In the genomic region with DNA sequence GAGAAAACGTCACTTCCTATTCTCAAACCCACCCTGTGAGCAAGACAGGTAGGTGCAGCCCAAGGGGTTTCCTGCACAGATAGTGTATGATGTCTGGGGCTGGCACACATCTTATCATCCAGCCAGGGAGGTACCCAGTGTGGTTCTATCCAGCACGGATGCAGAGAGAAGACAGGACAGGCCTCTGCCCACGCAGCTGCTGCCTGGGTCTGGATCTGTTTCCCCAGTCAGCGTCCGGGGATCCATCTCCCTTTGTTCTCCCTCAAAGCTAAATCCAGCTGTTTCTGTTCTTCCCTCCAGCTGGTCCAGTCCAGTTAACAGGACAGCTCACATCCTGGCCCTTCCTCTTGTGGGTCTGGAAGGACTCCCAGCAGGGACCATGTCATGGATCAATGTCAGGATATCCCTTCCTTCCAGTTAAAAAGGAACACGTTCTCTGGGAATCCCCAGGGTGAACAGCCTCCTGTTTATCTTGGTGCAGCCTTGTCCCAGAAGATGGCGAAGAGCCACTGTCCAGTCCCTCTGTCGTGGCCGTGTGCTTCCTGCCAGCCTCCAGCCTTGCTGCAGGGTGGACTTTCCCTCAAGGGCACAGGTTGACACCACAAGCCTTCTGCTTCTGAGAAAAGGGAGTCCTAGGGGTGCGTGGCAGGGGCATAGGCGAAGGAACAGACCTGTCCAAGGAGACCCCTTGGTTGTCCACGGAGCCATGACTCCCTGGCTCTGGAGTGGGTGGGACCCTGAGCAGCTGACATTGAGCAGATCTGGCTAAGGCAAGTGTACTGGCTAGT, we compare ENCODE assay signal across 8 mouse cellular contexts.
DNase-seq lines count a peak whose midpoint lies in the region; ATAC-seq and TF ChIP-seq lines count a peak whose summit lies in the region.

No protein-coding gene starts in this region.

- no peak for TF ChIP-seq CTCF in hindbrain, postnatal 0 days (IDR thresholded peaks at IDR 0.05; ENCODE audit: low read depth)

- H3K4me2 ChIP-seq in intestine, embryonic 16.5 days (ENCODE audit: low read depth, low read length): no peak overlapping the region
- H3K4me2 ChIP-seq in lung, embryonic 15.5 days: no peak overlapping the region
- H3K4me2 ChIP-seq in hindbrain, postnatal 0 days (ENCODE audit: low read depth, low read length): no peak overlapping the region

- peak; percentile 87 for ATAC-seq in intestine, embryonic 16.5 days
- ATAC-seq in lung, embryonic 15.5 days (ENCODE audit: borderline replicate concordance, extremely low read depth, low FRiP score, low TSS enrichment): peak; percentile 84
- ATAC-seq in hindbrain, postnatal 0 days: no peak

- no peaks in the 10 kb centered on the region for H3K27me3 ChIP-seq in intestine, embryonic 16.5 days (replicated peaks; ENCODE audit: control insufficient read depth, insufficient read depth, low read length)
- H3K27me3 ChIP-seq in lung, embryonic 15.5 days: peaks cover 35% of the 10 kb centered on the region
- H3K27me3 ChIP-seq in hindbrain, postnatal 0 days (ENCODE audit: insufficient read depth, low read length): no peaks in the 10 kb centered on the region

- peak overlapping the region; percentile 80 for H3K27ac ChIP-seq in intestine, embryonic 16.5 days (ENCODE audit: low read length)
- H3K27ac ChIP-seq in lung, embryonic 15.5 days: peak overlapping the region; percentile 60
- H3K27ac ChIP-seq in hindbrain, postnatal 0 days: no peak overlapping the region

- WGBS in intestine, embryonic 16.5 days: 51% methylated on average over 12 of the region's 12 CpGs
- WGBS in lung, embryonic 15.5 days: 50% methylated on average over 12 of the region's 12 CpGs
- WGBS in hindbrain, postnatal 0 days: 72% methylated on average over 12 of the region's 12 CpGs

- H3K4me1 ChIP-seq in intestine, embryonic 16.5 days (ENCODE audit: control insufficient read depth, insufficient read depth, low read length): peaks cover 12% of the 10 kb centered on the region; the same call in 1 of the 2 replicates
- H3K4me1 ChIP-seq in lung, embryonic 15.5 days: peaks cover 25% of the 10 kb centered on the region
- no peaks in the 10 kb centered on the region for H3K4me1 ChIP-seq in hindbrain, postnatal 0 days (ENCODE audit: insufficient read depth, low read length)

- DNase-seq in MN1 (ENCODE audit: low spot score): peak; percentile 76
- DNase-seq in gastrocnemius, adult 18-20 months (ENCODE audit: low spot score): peak; percentile 54
- no peak for DNase-seq in left cerebral cortex, postnatal 25 days (ENCODE audit: low spot score in 2 of 2)
- DNase-seq in hindbrain, postnatal 0 days (ENCODE audit: low spot score): no peak
- DNase-seq in right cerebral cortex, postnatal 25 days: no peak
- no peak for DNase-seq in frontal cortex, postnatal 25 days (ENCODE audit: low spot score in 2 of 2)

- H3K36me3 ChIP-seq in intestine, embryonic 16.5 days (ENCODE audit: control insufficient read depth, insufficient read depth, low read length): no peaks in the 10 kb centered on the region
- H3K36me3 ChIP-seq in lung, embryonic 15.5 days: no peaks in the 10 kb centered on the region
- H3K36me3 ChIP-seq in hindbrain, postnatal 0 days (ENCODE audit: insufficient read depth, low read length): no peaks in the 10 kb centered on the region

- intact Hi-C loops in left cerebral cortex, postnatal 25 days (cut with DNase I): no loop called here

- H3K4me3 ChIP-seq in intestine, embryonic 16.5 days (ENCODE audit: low read length): no peak overlapping the region
- no peak overlapping the region for H3K4me3 ChIP-seq in lung, embryonic 15.5 days
- H3K4me3 ChIP-seq in hindbrain, postnatal 0 days (ENCODE audit: low read length): no peak overlapping the region

- H3K9ac ChIP-seq in intestine, embryonic 16.5 days (ENCODE audit: low read depth, low read length): no peak overlapping the region
- H3K9ac ChIP-seq in lung, embryonic 15.5 days: no peak overlapping the region
- H3K9ac ChIP-seq in hindbrain, postnatal 0 days (replicated peaks; ENCODE audit: low read length): no peak overlapping the region

- no peaks in the 10 kb centered on the region for H3K9me3 ChIP-seq in intestine, embryonic 16.5 days (ENCODE audit: control insufficient read depth, low read length)
- H3K9me3 ChIP-seq in lung, embryonic 15.5 days: no peaks in the 10 kb centered on the region
- no peaks in the 10 kb centered on the region for H3K9me3 ChIP-seq in hindbrain, postnatal 0 days (ENCODE audit: low read length)

Comparison
In these comparisons a context has a peak if more than half of its experiments do, and no peak if none do; other contexts are left out.
1. DNase-seq: peak in MN1 (single experiment) and gastrocnemius, adult 18-20 months (single experiment); none in left cerebral cortex, postnatal 25 days (0 of 2), hindbrain, postnatal 0 days (single experiment), right cerebral cortex, postnatal 25 days (single experiment) and frontal cortex, postnatal 25 days (0 of 2).